Mouse (Mus musculus) embryonic facial prominence, embryonic 13.5 days (tissue): Measurements from ENCODE around the gene Ift43. TPM values are rescaled to one million over a fixed set of nuclear protein-coding genes. Genes with fewer than 3 reads are reported as not detected.

Experiments used
- ATAC-seq: fragments of 200-750 bp; cut with Nextera tagmentation; 2 replicates; pipeline ENCODE4 v1.8.0; 2017; ENCODE audit warnings: low read depth; ENCODE audit not compliant: insufficient number of reproducible peaks, insufficient read depth, low FRiP score, low TSS enrichment
- H3K27ac ChIP-seq: fragments of 300-500 bp; sonication (generic); 2 replicates; pipeline ENCODE4 v1.5.1; 2015; ENCODE audit warnings: moderate library complexity, mild to moderate bottlenecking, inconsistent platforms
- H3K27me3 ChIP-seq: fragments of 300-500 bp; sonication (generic); 2 replicates; pipeline ENCODE4 v1.6.1; 2015; ENCODE audit warnings: mild to moderate bottlenecking, inconsistent platforms
- H3K36me3 ChIP-seq: fragments of 300-500 bp; sonication (generic); 2 replicates; pipeline ENCODE4 v1.6.1; 2015; ENCODE audit warnings: mild to moderate bottlenecking, inconsistent platforms
- H3K4me1 ChIP-seq: fragments of 300-500 bp; sonication (generic); 2 replicates; pipeline ENCODE4 v1.6.1; 2015; ENCODE audit warnings: inconsistent platforms
- H3K4me2 ChIP-seq: fragments of 300-500 bp; sonication (generic); 2 replicates; pipeline ENCODE4 v1.6.1; 2015; ENCODE audit warnings: moderate library complexity, mild to moderate bottlenecking, inconsistent platforms
- H3K4me3 ChIP-seq: fragments of 300-500 bp; sonication (generic); 2 replicates; pipeline ENCODE4 v1.5.1; 2015; ENCODE audit warnings: mild to moderate bottlenecking, inconsistent platforms
- H3K9ac ChIP-seq: fragments of 300-500 bp; sonication (generic); 2 replicates; pipeline ENCODE4 v1.6.1; 2015; ENCODE audit warnings: mild to moderate bottlenecking, inconsistent platforms
- H3K9me3 ChIP-seq: fragments of 300-500 bp; sonication (generic); 2 replicates; pipeline ENCODE4 v1.6.1; 2016; ENCODE audit warnings: inconsistent platforms
- WGBS: fragments of 180-500 bp; shearing (Covaris S2); methylation state at CpG from one replicate; pipeline ENCODE4 v1.1.7; 2015; ENCODE audit warnings: mixed read lengths; 5-methylcytosine and 5-hydroxymethylcytosine counted together
- polyA plus RNA-seq: library from polyadenylated mRNA; unstranded; fragments of >200 nt; fragmentation: Nextera tagmentation; extraction: Ambion mirVana; gene quantifications from 2 replicates; pipeline ENCODE4 v1.2.1, GENCODE M21; 2015

Ift43 gene
- polyA plus RNA-seq, 1 experiment from 2014 or later: 80.3 TPM

- Histone ChIP-seq H3K4me3 (no peak overlapping the region), H3K9me3 (no peaks in the 10 kb centered on the region), H3K27me3 (no peaks in the 10 kb centered on the region), H3K4me1 (no peaks in the 10 kb centered on the region), H3K4me2 (no peak overlapping the region), H3K27ac (no peak overlapping the region), H3K9ac (no peak overlapping the region), H3K36me3 (no peaks in the 10 kb centered on the region)
- 59% methylated on average over 10 of the region's 10 CpGs for WGBS
- no peak for ATAC-seq
Measured at GRCm38 (mm10) chr12:86129696-86130095, 47.4 kb downstream of the Ift43 start.

- no peaks in the 10 kb centered on the region for H3K27me3 ChIP-seq
- H3K4me1 ChIP-seq: no peaks in the 10 kb centered on the region
- ATAC-seq: no peak
- H3K9me3 ChIP-seq: no peaks in the 10 kb centered on the region
- H3K9ac ChIP-seq: no peak overlapping the region
- no peak overlapping the region for H3K4me3 ChIP-seq
- whole genome bisulfite sequencing: 21% methylated on average over 2 of the region's 2 CpGs
- H3K27ac ChIP-seq: no peak overlapping the region
- no peak overlapping the region for H3K4me2 ChIP-seq
- H3K36me3 ChIP-seq: no peaks in the 10 kb centered on the region
Measured at GRCm38 (mm10) chr12:86132799-86133198, 50.5 kb downstream of the Ift43 start.

- Histone ChIP-seq H3K27me3 (no peaks in the 10 kb centered on the region), H3K4me2 (no peak overlapping the region), H3K9ac (no peak overlapping the region), H3K36me3 (peaks cover 18% of the 10 kb centered on the region; the same call in 1 of the 2 replicates), H3K9me3 (no peaks in the 10 kb centered on the region), H3K27ac (no peak overlapping the region), H3K4me3 (no peak overlapping the region), H3K4me1 (no peaks in the 10 kb centered on the region)
- ATAC-seq: no peak
- WGBS: 77% methylated on average over 4 of the region's 4 CpGs
Measured at GRCm38 (mm10) chr12:86135691-86136090, 53.4 kb downstream of the Ift43 start.

GRCm38 (mm10) chr12:86138696-86139095 is 56.4 kb downstream of the Ift43 start:
- Histone ChIP-seq H3K9ac (no peak overlapping the region), H3K36me3 (peaks cover 30% of the 10 kb centered on the region; the same call in 1 of the 2 replicates), H3K4me2 (no peak overlapping the region), H3K27me3 (no peaks in the 10 kb centered on the region), H3K9me3 (no peaks in the 10 kb centered on the region), H3K4me1 (no peaks in the 10 kb centered on the region), H3K27ac (no peak overlapping the region), H3K4me3 (no peak overlapping the region)
- 94% methylated on average over 9 of the region's 9 CpGs for WGBS
- ATAC-seq: no peak

GRCm38 (mm10) chr12:86142389-86142788 is 60.0 kb downstream of the Ift43 start:
- no peaks in the 10 kb centered on the region for H3K4me1 ChIP-seq
- no peak overlapping the region for H3K9ac ChIP-seq
- no peak overlapping the region for H3K4me3 ChIP-seq
- no peak overlapping the region for H3K27ac ChIP-seq
- no peak for ATAC-seq
- no peaks in the 10 kb centered on the region for H3K9me3 ChIP-seq
- no peaks in the 10 kb centered on the region for H3K27me3 ChIP-seq
- WGBS: 85% methylated on average over 1 of the region's 1 CpGs
- H3K4me2 ChIP-seq: no peak overlapping the region
- peaks cover 30% of the 10 kb centered on the region; the same call in 1 of the 2 replicates for H3K36me3 ChIP-seq

GRCm38 (mm10) chr12:86146246-86146645 is 63.9 kb downstream of the Ift43 start:
- no peaks in the 10 kb centered on the region for H3K9me3 ChIP-seq
- no peak overlapping the region for H3K4me3 ChIP-seq
- H3K27me3 ChIP-seq: no peaks in the 10 kb centered on the region
- H3K9ac ChIP-seq: no peak overlapping the region
- H3K4me1 ChIP-seq: no peaks in the 10 kb centered on the region
- H3K27ac ChIP-seq: no peak overlapping the region
- peaks cover 16% of the 10 kb centered on the region; the same call in 1 of the 2 replicates for H3K36me3 ChIP-seq
- ATAC-seq: no peak
- H3K4me2 ChIP-seq: no peak overlapping the region
- 82% methylated on average over 3 of the region's 3 CpGs for WGBS

GRCm38 (mm10) chr12:86148271-86148670 is 65.9 kb downstream of the Ift43 start:
- Histone ChIP-seq H3K36me3 (peaks cover 7% of the 10 kb centered on the region; the same call in 1 of the 2 replicates), H3K27ac (no peak overlapping the region), H3K27me3 (no peaks in the 10 kb centered on the region), H3K9ac (no peak overlapping the region), H3K9me3 (no peaks in the 10 kb centered on the region), H3K4me1 (peaks cover 16% of the 10 kb centered on the region), H3K4me2 (no peak overlapping the region), H3K4me3 (no peak overlapping the region)
- no peak for ATAC-seq
- WGBS: 72% methylated on average over 6 of the region's 6 CpGs

- Histone ChIP-seq H3K36me3 (peaks cover 5% of the 10 kb centered on the region; the same call in 1 of the 2 replicates), H3K9me3 (no peaks in the 10 kb centered on the region), H3K4me2 (no peak overlapping the region), H3K9ac (no peak overlapping the region), H3K27ac (no peak overlapping the region), H3K27me3 (no peaks in the 10 kb centered on the region), H3K4me1 (peaks cover 16% of the 10 kb centered on the region), H3K4me3 (no peak overlapping the region)
- WGBS: 89% methylated on average over 6 of the region's 6 CpGs
- ATAC-seq: no peak
Measured at GRCm38 (mm10) chr12:86149087-86149486, 66.7 kb downstream of the Ift43 start.

- Histone ChIP-seq H3K4me2 (no peak overlapping the region), H3K36me3 (peaks cover 5% of the 10 kb centered on the region; the same call in 1 of the 2 replicates), H3K27ac (no peak overlapping the region), H3K4me1 (peaks cover 16% of the 10 kb centered on the region), H3K9me3 (no peaks in the 10 kb centered on the region), H3K9ac (no peak overlapping the region), H3K4me3 (no peak overlapping the region), H3K27me3 (no peaks in the 10 kb centered on the region)
- 18% methylated on average over 12 of the region's 12 CpGs for WGBS
- no peak for ATAC-seq
Measured at GRCm38 (mm10) chr12:86151941-86152340, 69.6 kb downstream of the Ift43 start.

GRCm38 (mm10) chr12:86153213-86153957 is 71.0 kb downstream of the Ift43 start:
- no peak for ATAC-seq
- H3K4me1 ChIP-seq: peaks cover 30% of the 10 kb centered on the region
- 61% methylated on average over 12 of the region's 12 CpGs for WGBS
- 0 out of 2 replicates have a peak, but pooled peaks cover 5% of the 10 kb centered on the region for H3K36me3 ChIP-seq
- no peaks in the 10 kb centered on the region for H3K27me3 ChIP-seq
- H3K27ac ChIP-seq: no peak overlapping the region
- no peak overlapping the region for H3K4me3 ChIP-seq
- no peak overlapping the region for H3K9ac ChIP-seq
- H3K9me3 ChIP-seq: no peaks in the 10 kb centered on the region
- H3K4me2 ChIP-seq: no peak overlapping the region

- H3K27me3 ChIP-seq: no peaks in the 10 kb centered on the region
- no peak overlapping the region for H3K9ac ChIP-seq
- H3K36me3 ChIP-seq: 0 out of 2 replicates have a peak, but pooled peaks cover under 1% of the 10 kb centered on the region
- no peak for ATAC-seq
- whole genome bisulfite sequencing: 89% methylated on average over 8 of the region's 8 CpGs
- H3K9me3 ChIP-seq: no peaks in the 10 kb centered on the region
- H3K4me2 ChIP-seq: no peak overlapping the region
- H3K4me3 ChIP-seq: no peak overlapping the region
- no peak overlapping the region for H3K27ac ChIP-seq
- H3K4me1 ChIP-seq: peaks cover 38% of the 10 kb centered on the region
Measured at GRCm38 (mm10) chr12:86155176-86155575, 72.8 kb downstream of the Ift43 start.

GRCm38 (mm10) chr12:86157166-86157565 is 74.8 kb downstream of the Ift43 start:
- WGBS: 93% methylated on average over 8 of the region's 8 CpGs
- H3K9me3 ChIP-seq: no peaks in the 10 kb centered on the region
- H3K9ac ChIP-seq: no peak overlapping the region
- no peak overlapping the region for H3K4me2 ChIP-seq
- no peaks in the 10 kb centered on the region for H3K27me3 ChIP-seq
- H3K4me3 ChIP-seq: no peak overlapping the region
- no peak for ATAC-seq
- peaks cover 7% of the 10 kb centered on the region; the same call in 1 of the 2 replicates for H3K36me3 ChIP-seq
- no peak overlapping the region for H3K27ac ChIP-seq
- H3K4me1 ChIP-seq: peaks cover 33% of the 10 kb centered on the region
